Mouse (Mus musculus): Measurements from ENCODE around the gene Gm20828. TPM values are rescaled to one million over a fixed set of nuclear protein-coding genes. Genes with fewer than 3 reads are reported as not detected.

Gene Gm20828
- total RNA-seq (2023): not detected

GRCm38 (mm10) chrY:11199274-11199673 lies at the start of gene Gm20828:
Gene Gm20828, minus strand, starts transcription at chrY:11199374.

All from neutrophil, adult 59 days (primary cell).